Comparison of ENCODE assay signal across 12 mouse cellular contexts in the genomic region with DNA sequence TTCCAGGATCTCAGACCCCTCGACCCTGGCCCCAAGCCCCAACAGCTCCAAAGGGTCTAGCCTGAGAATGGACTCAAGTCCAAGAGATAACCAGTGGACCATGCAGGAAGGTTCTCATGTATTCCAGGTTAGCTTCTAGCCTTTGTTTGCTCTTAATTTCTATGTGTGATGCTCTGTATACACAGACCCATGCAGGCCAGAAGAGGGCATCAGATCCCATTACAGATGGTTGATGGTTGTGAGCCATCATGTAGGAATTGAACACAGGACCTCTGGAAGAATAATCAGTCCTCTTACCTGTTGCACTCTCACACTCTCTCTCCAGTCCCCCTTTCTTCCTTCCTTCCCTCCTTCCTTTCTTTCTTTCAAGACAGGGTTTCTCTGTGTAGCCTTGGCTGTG. TPM values are rescaled to one million over a fixed set of nuclear protein-coding genes. Genes with fewer than 3 reads are reported as not detected.
A peak's percentile ranks its signal among the peaks of the same experiment; 100 is the strongest.
DNase-seq lines count a peak whose midpoint lies in the region; ATAC-seq and TF ChIP-seq lines count a peak whose summit lies in the region.
"Had no signal": no experiment of that assay in that cellular context is flagged by ENCODE, and none has a peak within 500 bp of the region (broad histone marks: within the 10 kb centered on the region; RNA-seq: fewer than 3 reads in every experiment).

No protein-coding gene starts in this region.

- peak; percentile 14 for TF ChIP-seq CTCF in heart, postnatal 0 days (IDR thresholded peaks at IDR 0.05; ENCODE audit: low read depth)
- peak; percentile 45 for TF ChIP-seq CTCF in intestine, postnatal 0 days (IDR thresholded peaks at IDR 0.05; ENCODE audit: low read depth)

- no peaks in the 10 kb centered on the region for H3K9me3 ChIP-seq in heart, postnatal 0 days (replicated peaks; ENCODE audit: control insufficient read depth, low read length)
- no peaks in the 10 kb centered on the region for H3K9me3 ChIP-seq in megakaryocyte, embryonic 14.5 days
- no peaks in the 10 kb centered on the region for H3K9me3 ChIP-seq in intestine, postnatal 0 days (ENCODE audit: control insufficient read depth)
- H3K9me3 ChIP-seq: limb, embryonic 13.5 days; neural tube, embryonic 15.5 days had no signal

- TF ChIP-seq EP300 in heart, postnatal 0 days (IDR thresholded peaks at IDR 0.05; ENCODE audit: low read depth) = no peak

- H3K4me1 ChIP-seq in heart, postnatal 0 days (ENCODE audit: control insufficient read depth, insufficient read depth) = no peaks in the 10 kb centered on the region; the same call in 1 of the 2 replicates
- peaks cover 53% of the 10 kb centered on the region for H3K4me1 ChIP-seq in megakaryocyte, embryonic 14.5 days
- H3K4me1 ChIP-seq in intestine, postnatal 0 days (replicated peaks; ENCODE audit: control insufficient read depth, insufficient read depth, low read length) = no peaks in the 10 kb centered on the region

- peak overlapping the region; percentile 75 for H3K27ac ChIP-seq in heart, postnatal 0 days (ENCODE audit: low read depth)
- no peak overlapping the region for H3K27ac ChIP-seq in intestine, postnatal 0 days (ENCODE audit: low read depth, low read length)
- H3K27ac ChIP-seq: hindbrain, embryonic 14.5 days; limb, embryonic 13.5 days; neural tube, embryonic 15.5 days had no signal

- H3K36me3 ChIP-seq in heart, postnatal 0 days (replicated peaks; ENCODE audit: control insufficient read depth, insufficient read depth, low read length) = peaks cover 18% of the 10 kb centered on the region
- peaks cover 17% of the 10 kb centered on the region for H3K36me3 ChIP-seq in megakaryocyte, embryonic 14.5 days (replicated peaks; ENCODE audit: low read length)
- H3K36me3 ChIP-seq in intestine, postnatal 0 days (ENCODE audit: control insufficient read depth, insufficient read depth) = peaks cover 19% of the 10 kb centered on the region

- no peak overlapping the region for H3K9ac ChIP-seq in heart, postnatal 0 days (replicated peaks; ENCODE audit: low read depth, low read length)
- no peak overlapping the region for H3K9ac ChIP-seq in intestine, postnatal 0 days (ENCODE audit: low read depth, low read length)
- H3K9ac ChIP-seq: hindbrain, embryonic 14.5 days; limb, embryonic 13.5 days; neural tube, embryonic 15.5 days had no signal

- DNase-seq in heart, postnatal 0 days (ENCODE audit: low spot score) = no peak
- DNase-seq in heart, postnatal 10 days = no peak
- no peak for DNase-seq in thymus, postnatal 25 days
- no peak for DNase-seq in adrenal gland, postnatal 4 days (ENCODE audit: low spot score in 2 of 2)
- DNase-seq in layer of hippocampus, postnatal 10 days (ENCODE audit: low spot score in 2 of 2) = no peak
- DNase-seq: midbrain, embryonic 14.5 days had no signal

- H3K4me3 ChIP-seq in heart, postnatal 0 days (ENCODE audit: low read depth, low read length) = no peak overlapping the region
- H3K4me3 ChIP-seq in megakaryocyte, embryonic 14.5 days (replicated peaks) = peak overlapping the region; percentile 74
- H3K4me3 ChIP-seq in intestine, postnatal 0 days (ENCODE audit: low read depth, low read length) = no peak overlapping the region
- H3K4me3 ChIP-seq: limb, embryonic 13.5 days; neural tube, embryonic 15.5 days had no signal

- H3K27me3 ChIP-seq in heart, postnatal 0 days (ENCODE audit: control insufficient read depth, insufficient read depth, low read length) = peaks cover 25% of the 10 kb centered on the region
- peaks cover 28% of the 10 kb centered on the region for H3K27me3 ChIP-seq in megakaryocyte, embryonic 14.5 days (replicated peaks)
- H3K27me3 ChIP-seq in intestine, postnatal 0 days (replicated peaks; ENCODE audit: control insufficient read depth, insufficient read depth, low read length) = no peaks in the 10 kb centered on the region

- WGBS in heart, postnatal 0 days = 37% methylated on average over 1 of the region's 1 CpGs
- 48% methylated on average over 1 of the region's 1 CpGs for WGBS in intestine, postnatal 0 days

- no peak overlapping the region for H3K4me2 ChIP-seq in heart, postnatal 0 days (ENCODE audit: low read depth, low read length)
- no peak overlapping the region for H3K4me2 ChIP-seq in intestine, postnatal 0 days (replicated peaks; ENCODE audit: low read depth)
- H3K4me2 ChIP-seq: hindbrain, embryonic 14.5 days; limb, embryonic 13.5 days; neural tube, embryonic 15.5 days had no signal

- no peak for ATAC-seq in heart, postnatal 0 days (ENCODE audit: insufficient read depth, low read depth)
- ATAC-seq in megakaryocyte, adult 5-6 weeks (ENCODE audit: poor library complexity, severe bottlenecking) = no peak
- no peak for ATAC-seq in intestine, postnatal 0 days

- intact Hi-C loops in heart, postnatal 10 days (cut with DNase I) = no loop called here

RNA-seq across cellular contexts. Expression of gene Icam1, which starts 3.4 kb away (rescaled TPM):
- 16.2 and 19.1 TPM in 2 replicates for total RNA-seq in heart, postnatal 0 days (2014; rRNA removed; ENCODE audit: low replicate concordance)
- 9.0 and 10.6 TPM in 2 replicates for polyA plus RNA-seq in heart, postnatal 0 days (2015; fragmentation: Nextera tagmentation; extraction: Ambion mirVana)
- total RNA-seq in heart, postnatal 10 days (2021) = 1 to 10 TPM; 8.9 to 9.5 TPM
- 8.8 and 10.8 TPM in 2 replicates for polyA plus RNA-seq in megakaryocyte, embryonic 14.5 days (2012; ENCODE audit: insufficient read depth, low replicate concordance)
- total RNA-seq in megakaryocyte, adult 5-6 weeks (2015) = 9.6 and 15.3 TPM in 2 replicates
- 19.5 and 20.5 TPM in 2 replicates for total RNA-seq in megakaryocyte, adult 5-6 weeks (2017)
- 10.2 and 11.8 TPM in 2 replicates for polyA plus RNA-seq in intestine, postnatal 0 days (2015; fragmentation: Nextera tagmentation; extraction: Ambion mirVana)
- 10 to 100 TPM in 1 of 2 experiments, 1 to 10 TPM in 1; 10.0 to 11.7 TPM for total RNA-seq in adrenal gland, postnatal 4 days (2021)
- 1 to 10 TPM; 3.0 to 3.9 TPM for total RNA-seq in layer of hippocampus, postnatal 10 days (2021)

RNA-seq across cellular contexts. Expression of gene Mrpl4, which starts 9.8 kb away (rescaled TPM):
- total RNA-seq in heart, postnatal 0 days (2014; rRNA removed; ENCODE audit: low replicate concordance) = 239 and 285 TPM in 2 replicates
- polyA plus RNA-seq in heart, postnatal 0 days (2015; fragmentation: Nextera tagmentation; extraction: Ambion mirVana) = 193 and 195 TPM in 2 replicates
- total RNA-seq in heart, postnatal 10 days (2021) = 100 to 1,000 TPM; 103 to 104 TPM
- polyA plus RNA-seq in megakaryocyte, embryonic 14.5 days (2012; ENCODE audit: insufficient read depth, low replicate concordance) = 62.4 and 63.4 TPM in 2 replicates
- total RNA-seq in megakaryocyte, adult 5-6 weeks (2015) = 47.3 and 63.6 TPM in 2 replicates
- 44.5 and 50.3 TPM in 2 replicates for total RNA-seq in megakaryocyte, adult 5-6 weeks (2017)
- polyA plus RNA-seq in intestine, postnatal 0 days (2015; fragmentation: Nextera tagmentation; extraction: Ambion mirVana) = 107 and 113 TPM in 2 replicates
- total RNA-seq in adrenal gland, postnatal 4 days (2021) = 10 to 100 TPM; 96.9 to 97.0 TPM
- total RNA-seq in layer of hippocampus, postnatal 10 days (2021) = 10 to 100 TPM; 47.2 to 54.4 TPM

RNA-seq across cellular contexts. Expression of gene Icam4, which starts 16.8 kb away (rescaled TPM):
- 2.4 TPM in 1 of 2 replicates, not detected in the other for total RNA-seq in heart, postnatal 0 days (2014; rRNA removed; ENCODE audit: low replicate concordance)
- polyA plus RNA-seq in heart, postnatal 0 days (2015; fragmentation: Nextera tagmentation; extraction: Ambion mirVana) = 1.3 and 1.6 TPM in 2 replicates
- total RNA-seq in heart, postnatal 10 days (2021) = under 1 TPM; 0.53 to 0.79 TPM
- 5.3 and 7.9 TPM in 2 replicates for polyA plus RNA-seq in megakaryocyte, embryonic 14.5 days (2012; ENCODE audit: insufficient read depth, low replicate concordance)
- 0.91 and 1.1 TPM in 2 replicates for total RNA-seq in megakaryocyte, adult 5-6 weeks (2015)
- total RNA-seq in megakaryocyte, adult 5-6 weeks (2017) = 0.44 and 2.4 TPM in 2 replicates
- polyA plus RNA-seq in intestine, postnatal 0 days (2015; fragmentation: Nextera tagmentation; extraction: Ambion mirVana) = 0.12 and 0.20 TPM in 2 replicates
- total RNA-seq in adrenal gland, postnatal 4 days (2021) = 1 to 10 TPM; 3.8 to 4.5 TPM
- under 1 TPM in 1 of 2 experiments, not detected in 1; 0.56 TPM for total RNA-seq in layer of hippocampus, postnatal 10 days (2021)
- polyA plus RNA-seq: midbrain, embryonic 14.5 days; neural tube, embryonic 15.5 days had no signal

RNA-seq across cellular contexts. Expression of gene Icam5, which starts 19.5 kb away (rescaled TPM):
- total RNA-seq in heart, postnatal 0 days (2014; rRNA removed; ENCODE audit: low replicate concordance) = not detected in 2 replicates
- polyA plus RNA-seq in heart, postnatal 0 days (2015; fragmentation: Nextera tagmentation; extraction: Ambion mirVana) = 0.04 TPM in 1 of 2 replicates, not detected in the other
- under 1 TPM; 0.10 to 0.12 TPM for total RNA-seq in heart, postnatal 10 days (2021)
- 3.0 and 9.9 TPM in 2 replicates for polyA plus RNA-seq in megakaryocyte, embryonic 14.5 days (2012; ENCODE audit: insufficient read depth, low replicate concordance)
- total RNA-seq in megakaryocyte, adult 5-6 weeks (2015) = not detected in 2 replicates
- not detected in 2 replicates for total RNA-seq in megakaryocyte, adult 5-6 weeks (2017)
- 0.08 and 0.12 TPM in 2 replicates for polyA plus RNA-seq in intestine, postnatal 0 days (2015; fragmentation: Nextera tagmentation; extraction: Ambion mirVana)
- 1 to 10 TPM in 1 of 2 experiments, under 1 TPM in 1; 0.81 to 1.3 TPM for total RNA-seq in adrenal gland, postnatal 4 days (2021)
- 100 to 1,000 TPM; 256 to 261 TPM for total RNA-seq in layer of hippocampus, postnatal 10 days (2021)

RNA-seq across cellular contexts. Expression of gene S1pr2, which starts 35.8 kb away (rescaled TPM):
- total RNA-seq in heart, postnatal 0 days (2014; rRNA removed; ENCODE audit: low replicate concordance) = 6.9 and 7.4 TPM in 2 replicates
- polyA plus RNA-seq in heart, postnatal 0 days (2015; fragmentation: Nextera tagmentation; extraction: Ambion mirVana) = 8.5 and 8.6 TPM in 2 replicates
- total RNA-seq in heart, postnatal 10 days (2021) = 10 to 100 TPM; 10.2 to 11.0 TPM
- polyA plus RNA-seq in megakaryocyte, embryonic 14.5 days (2012; ENCODE audit: insufficient read depth, low replicate concordance) = 4.0 and 8.4 TPM in 2 replicates
- total RNA-seq in megakaryocyte, adult 5-6 weeks (2015) = 7.5 and 8.9 TPM in 2 replicates
- 2.8 and 3.0 TPM in 2 replicates for total RNA-seq in megakaryocyte, adult 5-6 weeks (2017)
- 9.5 and 11.4 TPM in 2 replicates for polyA plus RNA-seq in intestine, postnatal 0 days (2015; fragmentation: Nextera tagmentation; extraction: Ambion mirVana)
- total RNA-seq in adrenal gland, postnatal 4 days (2021) = 10 to 100 TPM; 12.2 to 17.0 TPM
- 1 to 10 TPM; 3.1 to 4.1 TPM for total RNA-seq in layer of hippocampus, postnatal 10 days (2021)
